Mouse (Mus musculus): ENCODE measurements at regions not wholly inside any gene's neighbourhood (a gene's known extent, or its start where the extent isn't known, plus 50 kb on each side); places are given as distances from the start of the nearest gene placed in this dataset.

GRCm38 (mm10) chr10:118545966-118546365 is 105.1 kb downstream of the Ifng start:
- TF ChIP-seq POLR2A (IDR thresholded peaks at IDR 0.05; ENCODE audit: extremely low read depth, insufficient read depth, low read length) (no peak), CTCF (IDR thresholded peaks at IDR 0.05; ENCODE audit: low read depth, low read length) (no peak)

Data from liver, adult 2 months (tissue).